Mouse (Mus musculus) heart, adult 9 months (tissue): ENCODE results near the gene Irf4.

Experiments used
- DNase-seq, 2 experiments: peaks; one replicate each; pipeline ENCODE4 v3.0.0; 2022; ENCODE audit warnings: low spot score in 2 of 2

Gene Irf4

GRCm38 (mm10) chr13:30749021-30749556 is at the start of gene Irf4:
Gene Irf4 (plus strand): TSS chr13:30749226.
- DNase-seq, result peak; percentile 63 to 70

GRCm38 (mm10) chr13:30702695-30703094 is 46.3 kb upstream of the Irf4 start:
- no peak for DNase-seq

GRCm38 (mm10) chr13:30704246-30705095 is 44.6 kb upstream of the Irf4 start:
- DNase-seq, result no peak

- no peak for DNase-seq
Measured at GRCm38 (mm10) chr13:30711066-30711465, 38.0 kb upstream of the Irf4 start.

DNA sequence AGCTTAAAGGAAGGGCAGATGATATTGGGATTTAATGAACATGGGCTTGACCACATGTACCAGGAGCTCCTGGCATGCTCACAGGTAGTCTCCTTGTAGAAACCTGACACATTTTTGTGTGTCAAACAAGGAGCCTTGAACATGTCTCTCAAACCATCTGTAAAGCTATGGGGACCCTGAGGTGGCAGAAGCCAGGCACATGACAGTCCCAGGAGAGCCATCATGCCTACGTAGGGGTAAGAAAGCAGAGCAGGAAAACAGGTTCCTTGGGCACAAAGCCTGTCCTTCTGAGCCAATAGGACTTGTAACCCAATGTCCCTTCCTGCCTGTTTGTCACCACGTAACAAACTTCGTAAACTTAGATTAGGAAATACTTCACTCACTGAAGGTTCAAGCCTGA is 37.3 kb upstream of the Irf4 start:
- no peak for DNase-seq

DNA sequence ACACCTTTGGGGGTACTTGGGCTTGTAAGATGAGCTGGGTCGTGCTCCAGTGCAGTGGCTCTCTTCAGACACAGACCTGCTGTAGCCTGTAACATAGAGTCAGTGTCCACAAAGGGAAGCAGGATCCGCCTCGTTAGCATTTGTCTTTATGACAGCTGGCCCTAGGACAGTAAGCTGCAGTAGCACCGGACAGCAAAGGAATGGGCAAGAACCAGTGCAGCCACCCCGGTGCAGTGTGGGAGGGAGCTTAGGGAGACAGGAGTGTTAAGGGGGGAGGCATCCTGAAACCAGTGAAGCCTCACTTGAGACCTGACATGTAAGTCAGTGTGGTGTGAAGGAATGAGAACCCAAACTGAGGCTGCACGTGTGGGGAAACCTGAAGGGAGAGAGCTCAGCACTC is 36.7 kb upstream of the Irf4 start:
- DNase-seq, result no peak

GRCm38 (mm10) chr13:30713621-30714020 is 35.4 kb upstream of the Irf4 start:
- DNase-seq, result no peak

- peak; percentile 22 to 40 for DNase-seq
Measured at GRCm38 (mm10) chr13:30714552-30714951, 34.5 kb upstream of the Irf4 start.

DNA sequence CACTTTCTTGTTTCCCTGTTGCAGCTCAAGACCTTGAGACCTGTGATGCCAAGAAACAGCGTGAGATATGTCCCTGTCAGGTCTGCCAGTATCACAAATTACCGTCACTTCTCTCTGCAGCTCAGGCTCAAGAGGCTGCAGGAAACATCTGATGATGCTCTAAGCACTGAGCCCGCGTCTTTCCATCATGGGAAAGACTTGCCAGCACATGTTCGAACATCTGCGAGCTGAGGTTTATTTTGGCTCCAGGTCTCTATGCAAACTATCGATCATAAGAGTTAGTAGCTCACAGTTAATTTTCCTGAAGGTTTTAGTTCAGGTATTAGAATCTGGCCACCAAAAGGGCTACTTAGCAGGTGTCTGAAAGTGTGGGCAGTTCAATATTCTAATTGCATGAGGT is 34.0 kb upstream of the Irf4 start:
- no peak for DNase-seq

DNA sequence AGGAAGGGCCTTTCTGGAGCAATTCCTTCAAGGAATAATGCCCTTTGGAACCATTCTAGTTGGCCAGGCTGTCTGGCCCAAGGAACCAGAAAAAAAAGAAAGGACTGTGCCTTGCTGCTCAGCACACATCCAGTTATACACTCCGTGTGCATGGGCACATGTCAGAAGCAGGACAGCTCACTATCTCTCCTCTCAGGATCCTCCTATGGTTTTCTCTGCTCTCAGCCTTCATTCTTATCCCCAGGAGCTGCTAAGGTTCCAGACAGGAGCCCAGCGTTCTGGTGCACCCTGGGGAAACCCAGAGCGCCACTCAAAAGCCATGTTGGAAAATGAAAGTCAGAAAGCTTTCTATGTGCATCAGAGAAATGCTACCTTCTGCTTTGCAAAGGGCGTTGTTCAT is 33.5 kb upstream of the Irf4 start:
- DNase-seq, result no peak

DNA sequence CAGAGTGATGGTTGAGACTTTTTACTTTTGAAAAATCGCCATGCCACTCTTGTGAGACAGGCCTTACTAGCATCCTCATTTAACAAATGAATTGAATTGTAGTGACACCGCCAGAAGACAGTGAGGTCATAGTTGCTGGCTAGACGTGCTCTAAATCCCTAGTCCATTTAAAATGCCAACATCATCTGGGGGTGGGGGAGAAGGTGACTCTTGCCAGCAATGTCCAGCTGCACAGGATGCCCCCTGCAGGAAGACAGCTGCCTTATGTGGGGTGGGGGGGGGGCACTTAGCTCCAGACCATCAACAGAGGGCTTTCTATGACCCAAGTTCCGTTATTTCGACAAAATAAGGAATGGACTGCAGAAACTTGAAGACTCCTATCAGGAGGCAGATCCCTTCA is 32.4 kb upstream of the Irf4 start:
- DNase-seq, result no peak

- DNase-seq, result no peak
Measured at GRCm38 (mm10) chr13:30722601-30723000, 26.4 kb upstream of the Irf4 start.

DNA sequence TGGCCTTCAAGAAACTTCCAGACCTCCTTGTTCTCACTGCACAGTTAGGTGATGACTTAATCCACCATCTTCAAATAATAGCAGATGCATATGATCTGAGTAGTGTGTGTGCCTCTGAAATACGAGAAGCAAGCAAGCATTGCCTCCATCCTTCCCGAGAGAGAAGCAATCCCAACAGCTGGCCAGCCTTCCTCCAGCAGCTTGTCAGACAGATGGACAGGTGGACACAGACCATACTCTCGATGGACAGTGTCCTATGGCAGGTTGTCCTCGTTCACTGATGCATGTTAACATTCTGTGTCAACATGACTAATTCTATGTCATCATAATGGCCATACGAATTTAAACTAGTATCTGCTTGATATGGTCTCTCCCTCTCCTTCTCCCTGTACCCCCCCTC is 25.8 kb upstream of the Irf4 start:
- DNase-seq, result no peak

DNA sequence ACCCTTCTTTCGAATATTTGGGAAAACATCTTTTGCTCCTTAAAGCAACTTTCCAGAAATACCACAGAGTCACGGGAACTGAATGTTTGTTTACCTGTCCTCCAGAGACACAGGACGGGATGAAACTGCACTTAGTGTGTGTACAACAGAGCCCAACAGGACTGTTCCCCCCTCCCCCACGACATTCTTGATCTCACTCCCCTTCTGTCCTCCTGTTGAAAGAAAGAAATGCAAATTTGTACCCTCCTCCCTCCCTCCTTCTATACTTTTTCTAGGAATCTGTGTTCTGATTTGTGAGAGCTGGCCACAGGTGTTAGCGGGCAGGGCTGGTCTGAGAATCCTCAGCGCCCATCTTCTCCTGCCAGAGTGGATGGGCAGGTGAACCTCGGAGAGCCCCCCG is 25.2 kb upstream of the Irf4 start:
- no peak for DNase-seq

- DNase-seq, result no peak
Measured at GRCm38 (mm10) chr13:30724691-30725271, 24.2 kb upstream of the Irf4 start.

DNA sequence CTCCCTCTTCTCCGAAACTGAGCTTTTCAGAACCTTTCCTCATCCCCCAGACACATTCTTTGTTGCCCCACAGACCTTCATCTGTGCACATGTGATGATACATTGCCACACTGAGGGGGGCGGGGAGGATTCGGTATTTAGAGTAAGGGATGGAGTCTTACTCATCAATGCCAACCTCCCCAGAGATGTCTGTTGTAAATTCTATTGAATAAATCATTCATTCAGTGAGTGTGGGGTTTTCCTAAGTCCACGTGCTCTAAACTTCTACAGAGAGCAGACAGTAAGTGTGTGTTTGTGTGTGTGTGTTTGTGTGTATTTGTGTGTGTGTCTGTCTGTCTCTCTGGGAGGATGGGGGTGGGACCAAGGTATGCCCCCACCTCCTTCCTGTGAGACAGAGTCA is 22.1 kb upstream of the Irf4 start:
- DNase-seq, result no peak

- DNase-seq, result no peak
Measured at GRCm38 (mm10) chr13:30728155-30728554, 20.9 kb upstream of the Irf4 start.

GRCm38 (mm10) chr13:30729245-30729644 is 19.8 kb upstream of the Irf4 start:
- peak; percentile 19 to 35 for DNase-seq

DNA sequence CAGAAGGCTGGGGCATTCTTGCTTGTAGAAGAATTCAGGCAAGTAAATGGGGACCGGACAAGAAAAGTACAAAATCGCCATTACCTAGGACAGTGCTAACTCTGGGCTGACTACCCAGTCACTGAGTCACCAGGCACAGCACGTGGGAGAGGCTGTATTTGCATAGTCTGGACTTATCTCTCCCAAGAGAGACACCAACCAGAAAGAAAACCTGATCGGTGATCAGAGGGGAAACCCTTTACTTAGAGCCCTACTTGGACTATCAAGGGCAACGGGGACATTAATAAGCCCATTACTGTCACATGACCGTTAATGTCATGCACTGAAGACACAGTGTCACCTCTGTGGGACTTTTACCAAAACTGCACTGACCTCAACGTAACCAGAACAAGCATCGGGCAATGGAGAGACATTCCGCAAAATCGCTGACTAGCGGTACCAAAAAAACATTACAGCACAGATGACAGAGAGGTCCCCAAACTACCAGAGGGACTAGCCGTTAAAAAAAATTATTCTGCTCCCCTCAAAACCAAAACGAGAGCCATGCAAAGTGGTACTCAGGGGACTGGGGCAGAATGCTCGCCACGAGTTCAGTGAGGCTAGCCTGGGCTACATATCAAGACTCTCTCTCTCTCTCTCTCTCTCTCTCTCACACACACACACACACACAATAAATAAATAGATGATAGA is 18.8 kb upstream of the Irf4 start:
- DNase-seq, result no peak

GRCm38 (mm10) chr13:30732709-30733445 is 16.1 kb upstream of the Irf4 start:
- DNase-seq, result no peak

- no peak for DNase-seq
Measured at GRCm38 (mm10) chr13:30736721-30737120, 12.3 kb upstream of the Irf4 start.

DNA sequence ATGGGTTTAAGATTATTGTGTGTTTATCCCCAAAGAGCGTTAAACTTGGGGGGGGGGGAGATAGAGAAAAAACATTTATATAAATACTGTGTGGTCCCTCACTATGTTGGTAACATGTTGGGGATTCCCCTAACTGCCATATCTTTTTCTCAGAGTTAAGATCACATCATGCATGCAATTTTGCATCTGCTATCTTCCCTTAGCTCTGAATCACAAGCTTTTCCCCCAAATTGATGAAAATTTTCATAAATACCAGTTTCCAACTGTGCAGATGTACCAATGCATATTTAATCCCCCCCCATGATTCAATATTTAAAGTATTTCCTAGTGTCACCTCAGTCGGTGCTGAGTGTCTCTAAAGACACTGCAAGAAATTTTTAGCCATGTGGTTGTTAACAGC is 11.8 kb upstream of the Irf4 start:
- DNase-seq, result no peak
